Mouse (Mus musculus) urinary bladder, adult 2 months (tissue): Measurements from ENCODE around the gene Zp1. TPM values are rescaled to one million over a fixed set of nuclear protein-coding genes. Genes with fewer than 3 reads are reported as not detected.
A peak's percentile ranks its signal among the peaks of the same experiment; 100 is the strongest.

Experiments used
- DNase-seq: peaks from one replicate; pipeline ENCODE4 v3.0.0; 2022; ENCODE audit warnings: low spot score
- polyA plus RNA-seq: library from polyadenylated mRNA; depleted of rRNA; stranded (reverse); fragments of >200 nt; gene quantifications from 2 replicates; pipeline ENCODE4 v1.2.3, GENCODE M21; 2012; rRNA removed

Zp1 gene
- polyA plus RNA-seq, 1 experiment = 1.4 TPM

DNA sequence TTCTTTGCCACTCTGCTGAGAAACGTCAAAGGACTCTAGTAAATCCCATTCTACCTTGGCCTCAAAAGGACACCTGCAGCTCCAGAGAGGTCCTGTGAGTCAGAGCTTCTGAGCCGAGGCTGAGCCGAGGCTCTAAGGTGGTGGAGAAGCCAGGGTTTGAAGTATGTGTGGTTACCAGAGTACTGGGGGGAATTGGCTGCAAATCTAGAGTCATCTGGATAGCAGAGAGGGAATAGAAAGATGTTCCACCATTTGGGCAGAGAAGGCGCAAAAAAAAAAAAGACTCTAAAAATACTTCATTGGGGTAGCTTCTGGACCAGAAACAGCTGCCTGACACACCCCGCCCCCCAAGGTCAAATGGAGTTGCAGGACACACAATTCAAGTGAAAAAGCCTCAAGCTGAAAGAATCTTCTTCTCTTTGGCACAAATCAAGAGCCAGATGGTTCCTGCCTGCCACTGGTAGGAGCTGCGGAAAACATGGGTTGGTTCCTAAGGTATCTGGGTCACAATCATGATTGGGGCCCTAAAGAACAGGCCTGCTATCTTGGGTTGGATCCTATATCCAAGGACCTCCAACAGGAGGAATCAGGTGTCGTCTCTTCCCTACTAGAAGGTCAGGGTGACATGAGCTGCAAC lies 42.1 kb downstream of the Zp1 start:
- DNase-seq = no peak

DNA sequence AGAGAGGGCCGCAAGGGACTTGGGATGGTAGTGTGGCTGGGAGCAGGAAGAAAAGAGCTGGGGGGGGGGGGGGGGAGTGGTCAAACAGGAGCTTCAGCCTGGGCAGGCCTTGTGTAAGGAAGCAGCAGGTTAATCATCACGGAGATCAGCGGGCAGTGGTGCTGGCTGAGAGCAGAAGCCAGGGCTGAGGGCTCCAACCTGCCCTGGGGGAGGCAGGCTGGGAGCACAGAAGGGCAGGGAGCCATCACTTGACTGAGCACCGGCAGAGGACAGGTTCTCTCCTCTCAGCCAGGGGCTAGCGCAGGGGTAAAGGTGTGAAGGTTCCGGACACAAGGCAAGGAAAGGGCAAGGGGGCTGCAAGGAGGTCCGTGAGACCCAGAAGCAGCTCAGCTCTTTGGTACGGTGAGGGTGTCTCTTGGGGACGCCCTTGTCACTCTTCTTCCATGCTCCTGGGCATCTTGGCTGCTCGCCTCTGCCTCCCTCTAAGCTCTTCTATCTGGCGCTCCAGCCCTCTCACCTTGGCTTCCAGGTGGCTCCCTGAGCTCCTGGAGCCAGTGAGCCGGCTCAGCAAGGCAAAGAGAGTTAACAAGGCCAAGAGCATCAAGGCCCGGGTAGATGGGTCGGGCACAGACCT lies 49.0 kb downstream of the Zp1 start:
- DNase-seq = no peak

DNA sequence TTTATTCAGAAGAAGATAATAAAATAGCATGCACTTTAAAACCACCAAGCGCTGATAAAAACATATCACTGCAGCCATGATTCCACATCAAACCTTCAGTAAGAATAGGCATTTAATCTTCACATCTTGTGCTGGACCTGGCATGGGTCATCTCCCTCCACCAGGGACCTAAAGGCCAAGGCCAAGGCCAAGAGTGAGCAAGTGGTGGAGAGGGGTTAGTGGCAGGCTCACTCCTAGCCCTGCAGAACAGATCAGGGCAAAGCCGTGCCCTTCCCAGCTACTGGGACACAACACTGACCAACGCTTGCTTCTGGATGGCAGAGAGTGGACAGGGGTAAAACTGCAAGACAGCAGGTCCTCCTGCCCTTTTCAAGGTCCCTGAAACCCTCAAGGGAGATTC lies 49.8 kb downstream of the Zp1 start:
- no peak for DNase-seq

DNA sequence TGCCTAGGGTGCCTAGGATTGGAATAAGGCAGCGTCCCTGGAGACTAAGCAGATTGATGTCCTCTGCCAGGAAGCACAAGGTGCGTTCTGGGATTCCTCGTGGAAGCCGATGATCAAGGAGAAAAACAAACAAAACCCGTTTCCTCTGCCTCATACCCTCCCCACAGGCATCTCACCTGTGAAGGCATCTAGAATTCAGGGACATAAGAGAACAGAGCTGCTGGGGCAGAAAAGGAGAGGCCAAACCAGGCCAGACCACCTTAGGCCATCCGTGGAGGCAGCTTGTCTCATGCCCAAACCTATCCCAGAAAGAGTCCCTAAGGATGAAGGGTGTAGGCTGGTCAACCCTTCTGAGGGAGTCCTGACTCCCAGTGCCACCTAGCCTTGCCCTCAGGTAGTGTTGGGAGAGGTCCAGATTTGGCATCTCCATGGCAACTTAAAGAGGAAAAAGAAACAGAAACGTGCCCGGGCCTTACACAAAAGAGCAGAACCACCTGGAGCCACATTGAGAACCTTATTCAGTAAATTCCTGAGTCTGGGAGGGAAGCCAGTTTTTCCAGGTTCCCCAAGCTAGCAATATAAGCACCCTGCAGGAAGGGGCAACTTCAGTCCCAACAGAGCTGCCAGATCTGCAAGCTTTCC lies 50.4 kb downstream of the Zp1 start, which contains the start of gene Tmem132a:
Tmem132a (minus strand) TSS at position 55 of the 642 bp plus-strand sequence.
- no peak for DNase-seq

DNA sequence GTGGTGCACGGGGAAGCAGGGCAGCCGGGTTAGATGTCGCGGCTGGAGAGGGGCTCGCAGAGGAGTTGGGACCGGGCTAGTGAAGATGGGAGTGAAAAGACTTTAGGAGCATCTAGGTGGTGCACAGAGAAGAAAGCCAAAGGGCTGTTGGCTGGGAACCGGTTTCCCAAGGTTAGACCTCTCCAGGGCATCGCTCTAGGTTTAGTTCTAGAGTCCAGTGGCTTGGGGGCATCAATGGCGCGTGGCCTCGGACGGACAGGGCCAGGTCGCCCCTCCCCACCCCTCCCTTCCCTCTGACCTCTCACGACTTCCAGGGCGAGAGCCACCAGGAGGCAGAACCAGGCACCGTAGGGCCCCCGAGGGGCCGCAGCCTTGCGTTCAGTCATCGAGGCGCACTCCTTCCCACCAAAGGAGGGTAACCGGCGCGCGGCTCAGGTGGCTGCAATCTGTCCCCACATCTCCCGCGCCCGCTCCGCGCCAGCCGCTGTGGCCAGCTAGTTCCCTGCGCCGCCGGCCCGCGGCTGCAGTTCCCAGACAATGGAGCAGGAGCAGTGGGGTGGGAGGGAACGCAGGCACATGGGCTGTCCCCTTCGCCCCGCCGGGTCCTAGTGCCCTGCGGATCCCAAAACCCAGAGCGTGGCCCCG lies 51.1 kb downstream of the Zp1 start:
- DNase-seq = peak; percentile 66

- DNase-seq = no peak
Observed at GRCm38 (mm10) chr19:10868623-10869141, 51.8 kb downstream of the Zp1 start.

- DNase-seq = no peak
Observed at GRCm38 (mm10) chr19:10867946-10868622, 52.3 kb downstream of the Zp1 start.

DNA sequence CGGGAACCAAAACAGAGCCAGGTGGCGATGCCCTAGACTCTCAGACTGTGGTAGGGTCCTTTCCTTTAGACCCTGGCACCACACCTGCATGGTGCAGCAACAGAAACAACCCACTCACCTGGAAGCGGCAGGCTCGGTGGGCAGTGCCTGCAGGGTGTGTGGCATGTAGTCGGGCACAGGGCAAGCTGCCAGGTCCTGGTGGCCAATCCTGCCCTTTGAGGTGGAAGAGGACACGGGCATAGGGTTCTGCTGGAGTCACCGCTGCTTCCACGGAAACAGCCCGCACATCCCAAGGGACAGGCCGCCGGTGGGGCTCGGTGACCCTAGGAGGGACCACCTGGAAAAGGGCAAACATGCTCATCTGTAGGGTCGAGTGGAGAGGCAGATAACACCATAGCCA lies 54.1 kb downstream of the Zp1 start:
- DNase-seq = no peak

Other genes starting within 250 kb of the Zp1 start
- 0.08 TPM in 1 of 2 replicates, not detected in the other for gene Pga5, start 242.6 kb downstream of the Zp1 start, polyA plus RNA-seq
- gene Vps37c, start 231.9 kb downstream of the Zp1 start, polyA plus RNA-seq = 14.5 and 17.5 TPM in 2 replicates
- gene Cd5, start 181.6 kb downstream of the Zp1 start, polyA plus RNA-seq = 0.50 and 0.65 TPM in 2 replicates
- 0.39 and 0.50 TPM in 2 replicates for gene Cd6, start 90.6 kb downstream of the Zp1 start, polyA plus RNA-seq
- gene Slc15a3, start 80.9 kb downstream of the Zp1 start, polyA plus RNA-seq = 0.99 and 1.7 TPM in 2 replicates
- 14.7 and 16.5 TPM in 2 replicates for gene Tmem132a, start 50.7 kb downstream of the Zp1 start, polyA plus RNA-seq
- 132 and 133 TPM in 2 replicates for gene Tmem109, start 38.6 kb downstream of the Zp1 start, polyA plus RNA-seq
- gene Prpf19, start 25.4 kb downstream of the Zp1 start, polyA plus RNA-seq = 102 and 133 TPM in 2 replicates
- gene Ptgdr2, start 16.5 kb upstream of the Zp1 start, polyA plus RNA-seq = 0.06 TPM in 2 replicates
- 7.3 and 7.9 TPM in 2 replicates for gene Ccdc86, start 28.6 kb upstream of the Zp1 start, polyA plus RNA-seq
- 0.06 TPM in 1 of 2 replicates, not detected in the other for gene Ms4a10, start 54.0 kb upstream of the Zp1 start, polyA plus RNA-seq
- not detected in 2 replicates for gene Ms4a15, start 72.6 kb upstream of the Zp1 start, polyA plus RNA-seq
- gene Ms4a18, start 97.4 kb upstream of the Zp1 start, polyA plus RNA-seq = not detected in 2 replicates
- gene Ms4a8a, start 160.5 kb upstream of the Zp1 start, polyA plus RNA-seq = 1.7 and 2.2 TPM in 2 replicates
- not detected in 2 replicates for gene 1700017D01Rik, start 210.2 kb upstream of the Zp1 start, polyA plus RNA-seq
- gene 1700025F22Rik, start 244.7 kb upstream of the Zp1 start, polyA plus RNA-seq = not detected in 2 replicates